Mouse (Mus musculus) MEL (cell line): ENCODE measurements around the gene Dbn1. TPM values are rescaled to one million over a fixed set of nuclear protein-coding genes. Genes with fewer than 3 reads are reported as not detected.
A peak's percentile ranks its signal among the peaks of the same experiment; 100 is the strongest.

Experiments used
- DNase-seq: peaks from one replicate; pipeline ENCODE4 v3.0.0; 2011; ENCODE audit warnings: low read depth, low spot score
- H3K27ac ChIP-seq: 2 replicates; pipeline ENCODE4 v1.5.1; 2012; ENCODE audit warnings: low read depth, mild to moderate bottlenecking, control low read depth, low read length, moderate library complexity; ENCODE audit not compliant: control insufficient read depth
- H3K27me3 ChIP-seq, 2 experiments: fragments of 150-350 bp in 1 of 2; sonication (generic) in 1 of 2; 2 replicates each; pipeline ENCODE4 v1.6.1; 2012; ENCODE audit warnings: low read length in 2 of 2, mild to moderate bottlenecking in 2 of 2, improper control_type of control experiment in 1 of 2, moderate library complexity in 1 of 2; ENCODE audit not compliant: insufficient read depth in 2 of 2, control insufficient read depth in 1 of 2
- H3K36me3 ChIP-seq, 2 experiments: 2 replicates each; pipeline ENCODE4 v1.6.1; 2012 to 2014; ENCODE audit warnings: low read length in 2 of 2, improper control_type of control experiment in 1 of 2, inconsistent platforms in 1 of 2, mild to moderate bottlenecking in 1 of 2; ENCODE audit not compliant: insufficient read depth in 2 of 2, control insufficient read depth in 1 of 2
- H3K4me1 ChIP-seq, 2 experiments: fragments of 150-350 bp in 1 of 2; sonication (generic) in 1 of 2; 2 replicates each; pipeline ENCODE4 v1.6.1; 2012; ENCODE audit warnings: low read length in 2 of 2, improper control_type of control experiment in 1 of 2, mild to moderate bottlenecking in 1 of 2; ENCODE audit not compliant: insufficient read depth in 2 of 2, control insufficient read depth in 1 of 2
- H3K4me3 ChIP-seq, 2 experiments: fragments of 150-350 bp in 1 of 2; sonication (generic) in 1 of 2; 2 replicates each; pipeline ENCODE4 v1.5.1; 2012; ENCODE audit warnings: low read depth in 2 of 2, low read length in 2 of 2, mild to moderate bottlenecking in 2 of 2, moderate library complexity in 2 of 2, control low read depth in 1 of 2, improper control_type of control experiment in 1 of 2; ENCODE audit not compliant: control insufficient read depth in 1 of 2, insufficient read depth in 1 of 2
- H3K79me2 ChIP-seq: 2 replicates; pipeline ENCODE4 v1.6.1; 2012; ENCODE audit warnings: mild to moderate bottlenecking, low read length, moderate library complexity; ENCODE audit not compliant: control insufficient read depth, poor library complexity, insufficient read depth
- H3K9ac ChIP-seq: 2 replicates; pipeline ENCODE4 v1.6.1; 2012; ENCODE audit warnings: low read depth, mild to moderate bottlenecking, control low read depth, low read length, moderate library complexity; ENCODE audit not compliant: control insufficient read depth, poor library complexity, severe bottlenecking
- H3K9me3 ChIP-seq: fragments of 150-350 bp; sonication (generic); replicated peaks from 2 replicates; pipeline ENCODE4 v1.6.1; 2012; ENCODE audit warnings: mild to moderate bottlenecking, low read length, improper control_type of control experiment, moderate library complexity; ENCODE audit not compliant: insufficient read depth
- CHD1 ChIP-seq: IDR thresholded peaks from 2 replicates; pipeline ENCODE4 v1.6.1; 2012; ENCODE audit warnings: low read depth, mild to moderate bottlenecking, inconsistent platforms, low read length, improper control_type of control experiment
- CHD2 ChIP-seq: IDR thresholded peaks from 2 replicates; pipeline ENCODE4 v1.6.1; 2011; ENCODE audit warnings: low read length, improper control_type of control experiment
- CTCF ChIP-seq, 3 experiments: IDR thresholded peaks in 2 of 3; conservative IDR thresholded peaks in 1 of 3; 2 replicates each; pipeline ENCODE4 v1.5.1; 2011 to 2012; ENCODE audit warnings: low read length in 3 of 3, low read depth in 2 of 3, mild to moderate bottlenecking in 2 of 3, improper control_type of control experiment in 1 of 3, inconsistent platforms in 1 of 3, mixed read lengths in 1 of 3, moderate library complexity in 1 of 3; ENCODE audit not compliant: control insufficient read depth in 1 of 3, insufficient read depth in 1 of 3, poor library complexity in 1 of 3, severe bottlenecking in 1 of 3
- ELF1 ChIP-seq: IDR thresholded peaks from 2 replicates; pipeline ENCODE4 v1.6.1; 2014; ENCODE audit warnings: low read depth, mild to moderate bottlenecking, inconsistent platforms, low read length, improper control_type of control experiment, moderate library complexity
- JUND ChIP-seq: IDR thresholded peaks from 2 replicates; pipeline ENCODE4 v1.6.1; 2011; ENCODE audit warnings: low read depth, mild to moderate bottlenecking, improper control_type of control experiment, low read length
- MYC ChIP-seq: IDR thresholded peaks from 2 replicates; pipeline ENCODE4 v1.6.1; 2011; ENCODE audit warnings: low read depth, mild to moderate bottlenecking, low read length, improper control_type of control experiment, moderate library complexity
- NELFE ChIP-seq: IDR thresholded peaks from 2 replicates; pipeline ENCODE4 v1.6.1; 2011; ENCODE audit warnings: low read depth, low read length, improper control_type of control experiment
- NRF1 ChIP-seq: IDR thresholded peaks from 2 replicates; pipeline ENCODE4 v1.6.1; 2014; ENCODE audit warnings: low read depth, mild to moderate bottlenecking, inconsistent platforms, low read length, improper control_type of control experiment, moderate library complexity; ENCODE audit not compliant: poor library complexity, insufficient read depth, severe bottlenecking
- RAD21 ChIP-seq: IDR thresholded peaks from 2 replicates; pipeline ENCODE4 v1.6.1; 2011; ENCODE audit warnings: mild to moderate bottlenecking, low read depth, low read length, improper control_type of control experiment
- SMC3 ChIP-seq: IDR thresholded peaks from 2 replicates; pipeline ENCODE4 v1.6.1; 2011; ENCODE audit warnings: low read depth, low read length, improper control_type of control experiment
- TAL1 ChIP-seq: IDR thresholded peaks from 2 replicates; pipeline ENCODE4 v1.6.1; 2012; ENCODE audit warnings: mild to moderate bottlenecking, inconsistent platforms, low read length, moderate library complexity, mixed read lengths
- TBP ChIP-seq: IDR thresholded peaks from 2 replicates; pipeline ENCODE4 v1.8.0; 2011; ENCODE audit warnings: low read depth, low read length, improper control_type of control experiment
- USF2 ChIP-seq, 2 experiments: IDR thresholded peaks; 2 replicates each; pipeline ENCODE4 v1.6.1; 2011 to 2012; ENCODE audit warnings: improper control_type of control experiment in 2 of 2, low read length in 2 of 2, borderline replicate concordance in 1 of 2, inconsistent platforms in 1 of 2, low read depth in 1 of 2, mild to moderate bottlenecking in 1 of 2; ENCODE audit not compliant: insufficient read depth in 1 of 2
- ZC3H11A ChIP-seq: IDR thresholded peaks from 2 replicates; pipeline ENCODE4 v1.6.1; 2012; ENCODE audit warnings: low read depth, mild to moderate bottlenecking, inconsistent platforms, low read length, improper control_type of control experiment
- ZKSCAN1 ChIP-seq: IDR thresholded peaks from 2 replicates; pipeline ENCODE4 v1.6.1; 2012; ENCODE audit warnings: low read depth, mild to moderate bottlenecking, inconsistent platforms, low read length, improper control_type of control experiment, moderate library complexity
- polyA plus RNA-seq, 2 experiments: library from polyadenylated mRNA; stranded (reverse) in 1 of 2; unstranded in 1 of 2; fragments of >175 nt in 1 of 2; fragments of >200 nt in 1 of 2; gene quantifications; 2 replicates each; pipeline versions ENCODE4 v1.2.1 to v1.2.4; 2012; ENCODE audit warnings: low replicate concordance in 2 of 2, low read depth in 1 of 2; ENCODE audit not compliant: insufficient read length in 2 of 2, insufficient read depth in 1 of 2, missing spikeins in 1 of 2
- total RNA-seq: library from RNA; depleted of rRNA; stranded (reverse); fragments of 300-350 nt; gene quantifications from 2 replicates; pipeline ENCODE4 v1.2.3, GENCODE M21; 2012

Dbn1 gene
- total and polyA plus RNA-seq, 3 experiments, result 0.04 to 0.53 TPM; not detected in 1

DNA sequence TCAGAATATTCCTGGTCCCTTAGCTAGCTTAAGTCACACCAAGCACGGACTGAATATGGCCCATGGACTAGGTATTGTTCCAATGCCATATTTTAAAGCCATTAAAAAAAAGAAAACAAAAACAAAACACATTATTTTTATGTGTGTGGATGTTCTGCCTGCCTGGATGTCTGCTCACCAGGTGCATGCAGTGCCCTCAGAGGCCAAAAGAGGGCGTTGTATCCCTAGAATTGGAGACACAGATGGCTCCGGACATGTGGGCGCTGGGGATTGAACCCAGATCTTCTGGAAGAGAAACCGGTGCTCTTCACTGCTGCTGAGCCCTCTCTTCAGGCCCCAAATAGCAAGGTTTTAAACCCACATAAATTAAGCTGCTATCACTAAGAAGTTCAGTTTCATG is 9.9 kb downstream of the Dbn1 start:
- Histone ChIP-seq H3K4me1 (peaks cover 5 to 17% of the 10 kb centered on the region in 2 experiments; a peak in 3 of 4 replicates), H3K27me3 (no peaks in the 10 kb centered on the region), H3K79me2 (no peaks in the 10 kb centered on the region), H3K36me3 (peaks cover 0 to 6% of the 10 kb centered on the region in 2 experiments; a peak in 2 of 4 replicates), H3K9me3 (no peaks in the 10 kb centered on the region), H3K4me3 (no peak overlapping the region), H3K27ac (no peak overlapping the region), H3K9ac (no peak overlapping the region)
- 0 out of 2 replicates have a peak, but pooled peaks have one; percentile 26 for TF ChIP-seq TBP
- TF ChIP-seq CTCF (IDR thresholded peaks at IDR 0.05 in 2 of 3, conservative IDR thresholded peaks at IDR 0.05 in 1 of 3; ENCODE audit: control insufficient read depth in 1 of 3, insufficient read depth in 1 of 3, low read depth in 2 of 3, low read length in 3 of 3, poor library complexity in 1 of 3, severe bottlenecking in 1 of 3), result peak; percentile 86 to 97 (median 89)
- TF ChIP-seq MYC, result 0 out of 2 replicates have a peak, but pooled peaks have one; percentile 47
- peak; percentile 79 for TF ChIP-seq SMC3
- TF ChIP-seq ZC3H11A, result peak; percentile 87
- TF ChIP-seq NRF1, result no peak
- peak; percentile 93 for TF ChIP-seq RAD21
- TF ChIP-seq TAL1, result no peak
- peak; percentile 77 for DNase-seq

GRCm38 (mm10) chr13:55477492-55477891 is 10.4 kb downstream of the Dbn1 start:
- TF ChIP-seq CHD2 (no peak), USF2 (IDR thresholded peaks at IDR 0.05; ENCODE audit: borderline replicate concordance in 1 of 2, insufficient read depth in 1 of 2, low read depth in 1 of 2, low read length in 2 of 2) (no peak), RAD21 (no peak), ELF1 (no peak)
- peaks cover 5 to 17% of the 10 kb centered on the region in 2 experiments; a peak in 3 of 4 replicates for H3K4me1 ChIP-seq
- no peak overlapping the region for H3K9ac ChIP-seq
- H3K79me2 ChIP-seq, result no peaks in the 10 kb centered on the region
- peaks cover 0 to 6% of the 10 kb centered on the region in 2 experiments; a peak in 2 of 4 replicates for H3K36me3 ChIP-seq
- DNase-seq, result no peak
- H3K27ac ChIP-seq, result no peak overlapping the region
- H3K9me3 ChIP-seq, result no peaks in the 10 kb centered on the region
- no peak overlapping the region for H3K4me3 ChIP-seq
- no peaks in the 10 kb centered on the region for H3K27me3 ChIP-seq

DNA sequence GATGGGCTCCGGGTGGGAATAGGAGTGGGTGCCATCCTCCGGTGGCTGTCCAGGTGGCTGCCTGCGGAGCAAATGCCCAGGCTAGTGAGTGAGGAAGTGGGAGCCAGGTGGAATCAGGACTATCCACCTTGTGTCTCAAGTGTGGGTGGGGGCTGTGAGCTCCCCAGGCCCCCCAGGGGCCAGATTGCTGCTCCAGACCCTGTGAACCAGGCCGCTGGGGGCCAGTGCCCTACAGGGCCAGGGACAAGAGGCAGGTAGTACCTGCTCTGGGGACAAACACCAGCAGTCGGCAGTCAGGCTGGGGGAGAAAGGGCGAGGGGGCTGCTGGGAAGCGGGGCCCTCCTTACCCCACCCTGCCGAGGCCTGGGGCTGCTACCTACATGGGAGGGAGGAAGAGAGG is 11.7 kb downstream of the Dbn1 start:
- Histone ChIP-seq H3K9me3 (no peaks in the 10 kb centered on the region), H3K27ac (no peak overlapping the region), H3K36me3 (peaks cover 0 to 6% of the 10 kb centered on the region in 2 experiments; a peak in 2 of 4 replicates), H3K79me2 (no peaks in the 10 kb centered on the region; the same call in 1 of the 2 replicates), H3K4me1 (peaks cover 5 to 17% of the 10 kb centered on the region in 2 experiments; a peak in 3 of 4 replicates), H3K4me3 (no peak overlapping the region), H3K27me3 (no peaks in the 10 kb centered on the region), H3K9ac (no peak overlapping the region)
- TF ChIP-seq NELFE (no peak), CHD1 (no peak), JUND (no peak), ZKSCAN1 (no peak)
- no peak for DNase-seq
